Mouse (Mus musculus) activated CD4-positive, CD25-positive, alpha-beta regulatory T cell, adult 4 months (primary cell): ENCODE results near the gene Wrap73. TPM values are rescaled to one million over a fixed set of nuclear protein-coding genes. Genes with fewer than 3 reads are reported as not detected.

ENCODE experiments used
- ATAC-seq: one replicate; pipeline ENCODE4 v1.8.0; 2017
- polyA plus RNA-seq, 2 experiments: library from polyadenylated mRNA; unstranded; fragments of 100-300 nt; shearing (Covaris generic); gene quantifications; one replicate each; pipeline ENCODE4 v1.2.1; 2017

Gene Wrap73
- polyA plus RNA-seq, 2 experiments from 2014 or later: 24.9 to 31.7 TPM

DNA sequence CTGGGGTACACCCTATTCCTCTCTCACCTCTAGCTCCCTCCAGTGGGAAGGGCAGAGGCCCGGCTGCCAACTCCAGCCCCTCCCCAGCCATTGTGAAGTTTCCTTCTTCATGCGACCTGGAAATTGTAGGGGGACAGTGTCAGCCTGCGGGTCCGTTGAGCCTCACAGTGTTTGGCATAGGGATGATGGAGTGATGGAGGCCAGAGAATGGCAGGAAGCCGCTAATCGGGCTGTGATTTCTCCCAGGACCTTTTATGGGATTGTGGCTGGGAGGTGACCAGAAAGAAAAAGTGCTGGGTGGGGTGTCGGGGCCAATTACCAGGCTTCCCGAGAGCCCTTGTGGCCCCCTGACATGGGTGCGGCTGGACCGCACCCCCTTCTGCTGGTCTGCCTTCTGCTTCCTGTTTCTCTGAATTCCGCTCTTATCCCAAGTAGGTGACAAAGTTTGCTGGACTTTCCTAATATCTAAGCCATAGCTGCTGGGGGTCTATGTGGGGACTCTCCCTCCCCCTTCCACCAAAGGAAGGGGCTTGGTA, 43.9 kb downstream of the Wrap73 start:
- no peak for ATAC-seq

DNA sequence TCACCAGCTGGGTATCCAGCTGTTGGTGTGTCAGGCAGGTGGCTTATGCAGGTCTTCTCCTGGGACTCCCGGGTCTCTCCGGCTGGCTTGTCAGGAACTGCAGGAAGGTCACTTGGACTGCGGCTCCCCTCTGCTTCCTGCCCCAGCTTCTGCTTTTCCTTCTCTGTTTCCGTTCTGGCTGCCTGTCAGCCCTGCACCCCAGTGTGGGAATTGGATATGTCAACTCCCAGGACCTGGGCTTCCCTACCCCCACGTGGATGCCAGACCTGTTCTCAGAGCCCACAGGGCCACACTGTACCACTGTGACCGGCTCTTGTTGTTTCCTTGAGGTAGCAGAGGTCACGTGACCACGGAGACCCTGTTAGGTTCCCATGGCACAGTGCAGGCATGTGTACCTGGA, 46.8 kb downstream of the Wrap73 start:
- ATAC-seq: no peak

DNA sequence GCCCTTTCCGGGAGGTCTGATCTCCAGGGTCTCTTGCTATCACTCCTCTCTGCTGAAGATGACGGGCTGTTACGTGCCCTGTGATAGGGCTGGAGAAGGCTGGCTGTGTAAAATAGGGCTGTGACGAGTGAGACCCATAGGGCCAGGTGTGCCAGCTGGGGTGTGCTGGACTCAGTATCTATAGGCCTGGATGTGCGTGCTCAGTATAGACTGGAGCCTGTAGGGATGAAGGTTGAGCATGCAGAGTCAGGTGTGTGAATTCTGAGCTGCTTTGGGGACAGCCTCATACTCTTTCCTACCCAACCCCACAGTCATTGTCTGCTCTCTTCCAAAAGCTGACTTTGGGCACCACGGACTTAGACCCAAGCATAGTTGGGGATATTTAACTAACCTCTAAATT, 55.8 kb downstream of the Wrap73 start:
- no peak for ATAC-seq

DNA sequence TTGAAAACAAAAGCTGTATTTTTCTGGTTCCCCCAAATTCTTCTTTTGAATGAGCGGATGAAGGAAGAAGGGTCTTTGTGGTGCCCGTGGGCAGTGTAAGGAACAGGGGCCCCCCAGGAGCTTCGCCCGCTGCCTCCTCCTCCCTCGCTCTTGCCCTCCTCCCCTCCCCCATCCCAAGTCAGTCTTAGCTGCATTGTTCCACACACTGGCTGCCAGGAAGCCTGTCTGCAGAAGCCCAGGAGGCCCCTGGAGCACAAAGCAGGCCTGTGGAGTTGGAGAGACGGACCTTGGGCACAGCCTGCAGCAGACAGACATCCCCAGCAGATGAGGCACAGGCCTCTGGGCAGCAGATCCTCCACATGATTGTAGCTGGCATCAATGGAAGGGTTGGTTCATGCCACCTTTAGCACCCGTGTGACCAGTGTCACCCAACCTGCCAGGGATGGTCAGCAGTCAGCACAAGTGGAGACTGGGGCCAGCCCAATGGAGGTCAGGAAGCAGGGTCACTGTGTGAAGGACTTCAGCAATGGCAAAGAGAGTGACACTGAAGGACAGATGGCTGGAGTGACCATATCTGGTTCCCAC, 56.3 kb downstream of the Wrap73 start:
- ATAC-seq: no peak

DNA sequence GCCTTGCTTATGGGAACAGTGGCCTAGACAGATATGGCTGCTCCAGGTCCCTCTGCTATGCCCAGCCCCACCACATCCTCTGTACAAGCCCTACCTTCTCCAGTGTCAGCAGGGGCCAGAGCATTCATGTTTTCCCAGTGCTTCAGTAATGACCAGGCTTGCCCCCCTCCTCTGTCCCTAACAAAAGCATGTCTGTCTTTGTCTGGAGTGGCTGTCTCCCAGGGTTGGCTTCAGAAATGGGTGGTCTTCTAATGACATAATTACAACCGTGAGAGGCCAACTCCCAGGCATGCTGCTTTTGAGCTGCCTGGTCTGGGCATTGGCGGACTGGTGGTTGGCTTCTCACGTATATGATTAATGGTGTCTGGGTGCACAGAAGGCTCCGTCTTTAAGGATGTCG, 59.3 kb downstream of the Wrap73 start:
- no peak for ATAC-seq

DNA sequence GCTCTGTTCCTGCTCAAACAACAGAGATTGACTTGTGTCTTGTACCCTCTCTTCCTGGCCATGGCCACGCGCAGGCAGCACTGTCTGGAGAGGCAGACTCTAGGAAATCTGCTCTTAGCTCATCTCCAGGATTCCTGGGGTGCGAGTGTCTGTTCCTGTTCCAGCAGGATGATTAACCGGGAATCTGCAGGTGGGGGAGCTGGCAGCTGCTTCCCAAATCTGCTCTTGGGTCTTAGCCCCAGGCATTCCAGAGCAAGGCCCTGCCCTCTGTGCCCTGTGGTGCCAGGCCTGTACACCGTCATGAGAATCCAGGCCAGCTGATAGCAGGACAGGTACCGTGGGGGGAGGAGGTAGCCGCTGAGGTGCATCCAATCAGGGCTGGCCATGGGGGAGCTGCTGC, 62.4 kb downstream of the Wrap73 start:
- ATAC-seq: no peak

DNA sequence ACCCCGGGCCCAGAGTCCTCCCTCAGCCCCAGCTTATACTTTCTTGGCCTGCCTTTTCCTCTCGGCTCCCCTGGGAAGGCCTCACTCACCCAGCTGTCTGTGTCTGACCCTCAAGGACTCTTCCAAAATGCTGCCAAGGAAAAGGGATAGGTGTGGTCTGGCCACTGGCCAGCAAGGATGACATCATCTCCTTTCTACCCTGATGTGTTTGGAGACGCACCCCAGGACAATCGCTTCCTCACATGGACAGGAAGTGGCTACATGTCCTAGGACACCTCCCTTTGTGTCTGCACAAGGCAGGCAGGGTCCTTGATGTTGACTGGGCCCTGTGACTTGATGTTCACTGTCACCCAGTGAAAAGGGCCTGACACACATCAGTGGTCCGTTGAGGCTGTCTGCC, 63.2 kb downstream of the Wrap73 start:
- no peak for ATAC-seq

DNA sequence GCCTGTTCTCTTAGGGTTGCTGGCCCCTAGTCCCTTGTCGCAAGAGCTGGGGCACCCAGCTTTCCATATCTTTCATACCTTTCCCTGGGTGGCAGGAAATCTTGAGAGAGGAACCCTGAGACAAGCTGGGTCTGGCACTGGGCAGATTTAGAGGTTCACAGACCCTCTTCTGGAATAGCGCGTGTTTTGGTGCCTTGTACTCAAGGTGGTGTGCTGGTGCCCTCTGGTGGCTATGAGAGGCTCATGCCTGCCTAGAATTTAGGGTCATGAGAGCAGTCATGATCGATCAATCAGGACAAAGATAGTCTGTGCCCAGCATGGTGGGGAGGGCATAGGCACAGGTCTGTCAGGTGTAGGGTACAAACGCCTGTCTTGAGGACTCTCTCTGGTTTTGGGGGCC, 65.1 kb downstream of the Wrap73 start:
- peak; percentile 32 for ATAC-seq

DNA sequence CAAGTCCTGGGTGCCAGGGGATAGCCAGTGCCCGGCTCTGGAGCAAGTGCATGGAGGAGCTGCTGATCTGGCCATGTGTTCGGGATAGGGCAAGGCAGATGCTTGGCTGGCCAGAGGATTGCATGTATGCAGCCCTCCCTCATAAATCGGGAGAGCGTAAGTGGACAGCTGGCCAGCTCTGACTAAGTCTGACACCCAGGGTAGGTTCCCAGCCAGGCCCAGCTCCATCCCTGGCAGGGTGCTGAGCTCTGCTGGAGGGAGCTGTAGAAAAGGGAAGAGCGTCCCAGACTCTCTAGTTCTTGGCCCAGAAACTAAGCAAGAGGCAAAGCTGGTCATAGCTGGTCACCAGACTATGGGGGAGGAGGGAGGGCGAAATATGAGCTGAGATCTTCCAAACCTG, 66.9 kb downstream of the Wrap73 start:
- ATAC-seq: no peak

DNA sequence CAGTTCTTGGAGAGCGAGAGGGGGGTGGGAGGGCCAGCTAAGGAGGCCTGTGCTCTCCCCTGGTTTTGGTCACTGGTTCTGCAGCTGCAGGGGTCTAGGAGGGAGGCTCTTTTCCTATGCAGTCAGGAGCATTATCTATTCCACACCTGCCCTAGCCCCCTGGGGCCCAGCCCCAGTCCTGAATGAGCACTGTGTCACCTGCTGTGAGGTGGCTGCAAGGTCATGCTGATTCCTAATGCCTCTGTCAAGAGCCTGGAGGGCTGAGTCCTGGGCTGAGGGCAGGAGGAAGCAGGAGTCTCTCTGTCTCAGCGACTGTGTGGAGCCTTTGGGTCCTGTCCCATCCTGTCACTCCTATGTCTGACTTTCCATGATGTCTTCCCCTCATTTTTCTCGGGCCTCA, 67.7 kb downstream of the Wrap73 start:
- ATAC-seq: no peak

DNA sequence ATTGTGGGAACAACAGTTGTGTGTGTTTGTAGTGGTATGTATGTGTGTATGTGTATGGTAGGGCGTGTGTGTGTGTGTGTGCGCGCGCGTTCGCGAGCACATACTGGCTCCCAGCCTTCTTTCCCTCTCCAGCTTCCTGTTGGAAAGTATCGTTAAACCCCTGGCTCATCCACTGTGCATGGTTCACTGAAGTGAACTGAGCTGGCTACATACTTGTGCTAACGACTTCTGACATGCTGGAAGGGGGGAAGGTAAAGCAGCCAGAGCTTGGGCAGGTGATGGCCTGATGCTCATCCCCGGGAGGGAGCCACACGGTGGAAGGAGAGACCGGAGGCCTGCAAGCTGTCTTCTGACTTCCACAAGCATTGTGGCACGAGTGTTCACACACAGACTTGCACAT, 69.3 kb downstream of the Wrap73 start:
- no peak for ATAC-seq

DNA sequence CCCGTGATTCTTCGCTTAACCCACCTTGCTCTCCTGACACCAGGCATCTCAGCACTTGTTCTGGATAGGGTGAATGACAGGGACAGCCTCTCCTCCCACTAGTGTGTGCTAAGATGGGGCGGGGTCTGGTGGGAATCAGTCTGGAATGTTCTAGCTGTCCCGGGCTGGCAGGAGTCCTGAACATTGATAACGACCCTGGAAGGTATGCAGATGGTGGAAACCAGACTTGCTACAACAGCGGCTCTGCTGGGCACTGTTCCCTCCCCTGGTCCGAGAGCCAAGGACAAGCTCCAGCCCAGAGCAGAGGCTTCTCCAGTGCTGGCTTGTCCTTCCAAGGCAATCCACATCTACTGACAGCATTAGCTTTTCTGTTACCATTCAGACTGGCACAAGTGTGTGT, 71.4 kb downstream of the Wrap73 start:
- no peak for ATAC-seq

DNA sequence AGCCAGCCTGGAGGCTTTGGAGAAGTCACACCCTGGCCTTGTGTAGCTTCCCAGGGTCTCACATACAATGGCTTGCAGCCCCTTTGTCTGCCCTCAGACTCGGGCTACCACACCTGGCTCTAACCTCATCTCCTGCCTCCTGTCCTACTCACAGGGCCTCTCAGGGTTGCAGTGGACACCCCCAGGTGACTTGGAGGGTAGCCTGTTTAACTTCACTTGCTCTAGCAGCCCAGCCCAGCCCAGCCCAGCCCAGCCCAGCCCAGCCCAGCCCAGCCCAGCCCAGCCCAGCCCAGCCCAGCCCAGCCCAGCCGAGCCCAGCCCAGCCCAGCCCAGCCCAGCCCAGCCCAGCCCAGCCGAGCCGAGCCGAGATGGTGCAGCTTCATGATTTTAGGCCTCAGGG, 71.9 kb downstream of the Wrap73 start:
- no peak for ATAC-seq

Other genes with a start within 250 kb of the Wrap73 start
- 100 to 1,000 TPM in 1 of 2 experiments, 10 to 100 TPM in 1; 89.3 to 113 TPM for gene A430005L14Rik, start 185.1 kb upstream of the Wrap73 start, polyA plus RNA-seq
- gene Dffb, start 167.2 kb upstream of the Wrap73 start, polyA plus RNA-seq: 10 to 100 TPM in 1 of 2 experiments, 1 to 10 TPM in 1; 9.5 to 16.9 TPM
- gene Cep104, start 167.2 kb upstream of the Wrap73 start, polyA plus RNA-seq: 1 to 10 TPM; 2.7 to 3.8 TPM
- gene Lrrc47, start 130.6 kb upstream of the Wrap73 start, polyA plus RNA-seq: 1 to 10 TPM; 4.7 to 5.2 TPM
- 1 to 10 TPM in 1 of 2 experiments, not detected in 1; 1.0 TPM for gene Smim1, start 116.1 kb upstream of the Wrap73 start, polyA plus RNA-seq
- gene Ccdc27, start 99.7 kb upstream of the Wrap73 start, polyA plus RNA-seq: not detected
- not detected for gene Trp73, start 2.2 kb upstream of the Wrap73 start, polyA plus RNA-seq
- gene Tprgl, start 18.3 kb downstream of the Wrap73 start, polyA plus RNA-seq: 10 to 100 TPM; 24.7 to 26.7 TPM
- gene Megf6, start 28.4 kb downstream of the Wrap73 start, polyA plus RNA-seq: not detected
- gene Arhgef16, start 159.3 kb downstream of the Wrap73 start, polyA plus RNA-seq: 1 to 10 TPM; 4.8 to 5.0 TPM
- gene B230104I21Rik, start 193.8 kb downstream of the Wrap73 start, polyA plus RNA-seq: not detected